Mouse (Mus musculus): ENCODE data around the gene Lmnb2. TPM values are rescaled to one million over a fixed set of nuclear protein-coding genes. Genes with fewer than 3 reads are reported as not detected.

Lmnb2 gene
- polyA plus RNA-seq, 1 experiment = 23.6 TPM

DNA sequence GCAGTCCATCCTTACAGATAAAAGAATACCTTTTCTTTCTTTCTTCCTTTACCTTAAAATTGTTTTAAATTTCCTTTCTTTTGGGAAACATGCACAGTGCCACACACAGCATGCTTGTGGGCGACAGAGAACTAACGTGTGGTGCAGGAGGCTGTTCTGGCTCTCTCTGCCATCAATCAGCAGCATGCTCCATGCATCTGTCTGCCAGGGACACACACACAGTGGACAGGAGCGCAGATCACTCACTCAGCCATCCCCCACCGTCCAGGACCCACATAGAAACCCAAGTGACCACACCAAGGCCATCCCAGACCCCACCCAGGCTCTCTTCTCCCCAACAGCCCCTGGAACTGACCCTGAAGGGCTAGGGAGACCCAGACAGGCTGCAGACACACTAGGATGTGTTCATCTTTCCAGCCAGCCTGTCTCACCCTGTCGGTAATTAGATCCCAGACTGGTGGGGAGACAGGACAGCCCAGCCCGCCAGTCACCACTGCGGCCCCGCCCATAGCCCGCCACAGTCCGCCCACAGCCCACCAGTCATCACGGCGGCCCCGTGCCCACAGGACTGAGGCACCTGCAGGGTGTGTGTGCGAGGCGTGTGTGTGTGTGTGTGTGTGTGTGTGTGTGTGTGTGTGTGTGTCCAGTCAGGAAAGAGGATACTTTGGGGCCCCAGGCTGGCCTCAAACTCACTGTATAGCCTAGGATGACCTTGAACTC, 20.9 kb upstream of the Lmnb2 start:
- Histone ChIP-seq H3K4me3 (ENCODE audit: insufficient read depth, low read length) (peak overlapping the region; percentile 29; the same call in 1 of the 2 replicates), H3K4me1 (ENCODE audit: control insufficient read depth, insufficient read depth, low read length) (peaks cover 7% of the 10 kb centered on the region), H3K27ac (ENCODE audit: insufficient read depth, low read length) (no peak overlapping the region)
- no peak for TF ChIP-seq POLR2A (IDR thresholded peaks at IDR 0.05; ENCODE audit: extremely low read depth, insufficient read depth, low read length)
- no peak for TF ChIP-seq CTCF (IDR thresholded peaks at IDR 0.05; ENCODE audit: extremely low read depth, insufficient read depth, low read length)

DNA sequence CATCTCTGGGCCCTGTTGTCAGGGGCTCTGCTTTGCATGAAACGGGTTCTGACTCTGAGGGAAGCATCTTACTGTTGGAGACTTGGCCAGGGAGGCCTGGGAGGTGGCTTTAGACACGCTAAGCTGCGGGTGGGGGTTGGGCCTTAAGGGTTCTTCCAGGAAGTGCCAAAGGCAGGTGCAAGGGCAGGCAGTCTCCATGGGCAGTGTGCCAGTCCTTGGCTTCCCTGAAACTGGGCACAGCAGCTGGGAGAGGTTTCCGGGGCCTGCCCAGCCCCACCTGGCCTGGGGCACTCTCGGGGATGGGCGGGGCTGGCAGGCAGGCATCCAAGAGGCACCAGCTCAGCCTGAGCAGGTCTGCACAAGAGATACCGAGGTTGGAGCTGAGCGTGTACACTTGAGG, 19.6 kb upstream of the Lmnb2 start:
- H3K4me3 ChIP-seq (ENCODE audit: insufficient read depth, low read length) = no peak overlapping the region
- H3K27ac ChIP-seq (ENCODE audit: insufficient read depth, low read length) = no peak overlapping the region
- TF ChIP-seq CTCF (IDR thresholded peaks at IDR 0.05; ENCODE audit: extremely low read depth, insufficient read depth, low read length) (no peak), POLR2A (IDR thresholded peaks at IDR 0.05; ENCODE audit: extremely low read depth, insufficient read depth, low read length) (no peak)
- H3K4me1 ChIP-seq (ENCODE audit: control insufficient read depth, insufficient read depth, low read length) = peaks cover 11% of the 10 kb centered on the region

GRCm38 (mm10) chr10:80936810-80937164, 18.7 kb upstream of the Lmnb2 start:
- H3K4me1 ChIP-seq (ENCODE audit: control insufficient read depth, insufficient read depth, low read length) = peaks cover 11% of the 10 kb centered on the region
- TF ChIP-seq CTCF (IDR thresholded peaks at IDR 0.05; ENCODE audit: extremely low read depth, insufficient read depth, low read length) (no peak), POLR2A (IDR thresholded peaks at IDR 0.05; ENCODE audit: extremely low read depth, insufficient read depth, low read length) (no peak)
- H3K27ac ChIP-seq (ENCODE audit: insufficient read depth, low read length) = no peak overlapping the region
- no peak overlapping the region for H3K4me3 ChIP-seq (ENCODE audit: insufficient read depth, low read length)

GRCm38 (mm10) chr10:80936135-80936809, 18.2 kb upstream of the Lmnb2 start:
- no peak overlapping the region for H3K27ac ChIP-seq (ENCODE audit: insufficient read depth, low read length)
- H3K4me1 ChIP-seq (ENCODE audit: control insufficient read depth, insufficient read depth, low read length) = peaks cover 11% of the 10 kb centered on the region
- H3K4me3 ChIP-seq (ENCODE audit: insufficient read depth, low read length) = no peak overlapping the region
- TF ChIP-seq CTCF (IDR thresholded peaks at IDR 0.05; ENCODE audit: extremely low read depth, insufficient read depth, low read length) = no peak
- TF ChIP-seq POLR2A (IDR thresholded peaks at IDR 0.05; ENCODE audit: extremely low read depth, insufficient read depth, low read length) = no peak

- H3K4me1 ChIP-seq (ENCODE audit: control insufficient read depth, insufficient read depth, low read length) = peaks cover 11% of the 10 kb centered on the region
- no peak overlapping the region for H3K4me3 ChIP-seq (ENCODE audit: insufficient read depth, low read length)
- no peak for TF ChIP-seq CTCF (IDR thresholded peaks at IDR 0.05; ENCODE audit: extremely low read depth, insufficient read depth, low read length)
- no peak overlapping the region for H3K27ac ChIP-seq (ENCODE audit: insufficient read depth, low read length)
These were observed 17.7 kb upstream of the Lmnb2 start for GRCm38 (mm10) chr10:80935698-80936097.

DNA sequence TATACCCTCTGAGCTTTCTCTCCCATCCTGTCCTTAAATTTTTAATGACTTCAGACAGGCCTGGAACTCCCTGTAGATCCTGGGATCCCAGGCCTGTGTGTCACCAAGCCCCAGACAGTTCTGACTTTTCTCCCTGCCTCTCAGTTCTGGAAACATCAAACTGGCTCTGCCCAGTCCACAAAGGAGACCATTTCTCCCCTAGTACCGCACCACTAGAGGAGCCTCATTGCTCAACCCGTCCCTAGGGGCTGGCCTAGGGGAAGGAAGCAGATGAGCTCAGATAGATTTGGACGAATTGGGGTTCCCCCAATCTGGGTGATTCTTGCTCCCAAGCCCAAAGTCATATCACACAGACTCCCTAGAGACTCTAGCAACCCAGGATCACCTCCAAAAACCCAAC, 17.2 kb upstream of the Lmnb2 start:
- peaks cover 9% of the 10 kb centered on the region for H3K4me1 ChIP-seq (ENCODE audit: control insufficient read depth, insufficient read depth, low read length)
- H3K4me3 ChIP-seq (ENCODE audit: insufficient read depth, low read length) = no peak overlapping the region
- no peak for TF ChIP-seq POLR2A (IDR thresholded peaks at IDR 0.05; ENCODE audit: extremely low read depth, insufficient read depth, low read length)
- TF ChIP-seq CTCF (IDR thresholded peaks at IDR 0.05; ENCODE audit: extremely low read depth, insufficient read depth, low read length) = no peak
- H3K27ac ChIP-seq (ENCODE audit: insufficient read depth, low read length) = no peak overlapping the region

DNA sequence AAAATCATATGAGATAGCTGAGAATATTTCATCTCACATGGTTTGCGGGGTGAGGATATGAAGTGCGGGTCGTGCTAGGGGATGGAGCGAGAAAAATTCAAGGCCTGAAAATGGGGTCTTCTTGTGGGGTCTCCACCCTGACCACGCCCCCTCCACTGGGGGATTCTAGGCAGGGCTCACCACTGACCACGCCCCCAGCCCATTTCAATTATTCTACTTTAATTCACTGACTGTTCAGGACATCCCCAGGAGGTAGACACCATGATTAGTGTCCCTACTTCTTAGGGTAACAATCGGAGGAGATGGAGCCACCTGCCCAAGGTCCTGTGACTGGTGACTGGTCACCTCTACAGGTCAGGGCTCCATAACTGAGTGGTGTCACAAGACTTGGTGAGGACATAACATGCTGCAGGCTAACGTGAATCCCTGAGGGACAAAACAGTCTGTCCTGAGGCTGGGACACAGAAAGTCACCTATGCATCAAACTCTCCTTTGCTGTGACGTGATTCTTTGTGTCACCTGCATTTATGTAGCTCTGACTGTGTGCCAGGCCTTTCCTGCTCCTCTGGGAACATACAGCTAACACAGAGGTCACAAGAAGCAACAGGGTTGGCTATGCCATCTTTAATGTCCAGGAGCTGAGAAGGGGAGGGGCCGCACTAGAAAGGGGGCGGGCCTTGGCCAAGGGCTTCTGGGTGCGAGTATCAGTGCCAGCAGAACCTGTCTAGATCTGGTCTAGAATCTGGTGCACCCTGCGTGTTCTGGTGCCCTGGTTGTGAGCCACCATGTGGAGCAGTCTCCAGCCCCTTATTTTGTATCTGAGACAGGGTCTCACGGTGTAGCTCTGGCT, 16.3 kb upstream of the Lmnb2 start:
- H3K4me3 ChIP-seq (ENCODE audit: insufficient read depth, low read length) = no peak overlapping the region
- H3K4me1 ChIP-seq (ENCODE audit: control insufficient read depth, insufficient read depth, low read length) = peaks cover 5% of the 10 kb centered on the region; the same call in 1 of the 2 replicates
- no peak overlapping the region for H3K27ac ChIP-seq (ENCODE audit: insufficient read depth, low read length)
- no peak for TF ChIP-seq POLR2A (IDR thresholded peaks at IDR 0.05; ENCODE audit: extremely low read depth, insufficient read depth, low read length)
- TF ChIP-seq CTCF (IDR thresholded peaks at IDR 0.05; ENCODE audit: extremely low read depth, insufficient read depth, low read length) = no peak

DNA sequence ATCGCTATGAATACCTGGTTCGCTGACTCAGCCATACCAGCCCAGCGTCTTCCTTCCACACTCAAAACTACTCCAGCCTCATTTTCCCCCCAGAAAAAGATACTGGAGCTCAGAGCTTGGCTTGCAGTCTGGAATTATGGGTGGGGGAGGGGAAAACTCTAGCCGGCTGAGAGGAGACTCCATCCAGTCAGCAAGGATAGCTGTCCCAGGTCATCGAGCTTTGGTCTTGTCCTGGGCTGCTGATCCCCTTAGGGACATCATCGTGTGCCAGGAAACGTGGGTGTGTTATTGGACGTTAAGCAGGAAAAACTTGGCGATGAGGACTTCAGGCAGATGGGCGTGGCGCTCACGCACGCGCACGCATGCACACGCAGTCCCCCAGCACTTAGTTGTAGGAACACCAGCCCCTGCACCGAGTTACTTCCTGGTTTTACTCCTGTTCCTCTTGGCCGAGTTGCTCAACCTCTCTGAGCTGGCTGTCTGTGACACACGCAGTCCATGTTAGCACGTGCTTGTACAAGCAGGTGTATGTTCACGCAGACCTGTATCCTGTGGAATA, 15.5 kb upstream of the Lmnb2 start:
- Histone ChIP-seq H3K27ac (ENCODE audit: insufficient read depth, low read length) (no peak overlapping the region), H3K4me3 (ENCODE audit: insufficient read depth, low read length) (no peak overlapping the region), H3K4me1 (ENCODE audit: control insufficient read depth, insufficient read depth, low read length) (peaks cover 4% of the 10 kb centered on the region; the same call in 1 of the 2 replicates)
- TF ChIP-seq POLR2A (IDR thresholded peaks at IDR 0.05; ENCODE audit: extremely low read depth, insufficient read depth, low read length) (no peak), CTCF (IDR thresholded peaks at IDR 0.05; ENCODE audit: extremely low read depth, insufficient read depth, low read length) (no peak)

- Histone ChIP-seq H3K4me3 (ENCODE audit: insufficient read depth, low read length) (no peak overlapping the region), H3K4me1 (ENCODE audit: control insufficient read depth, insufficient read depth, low read length) (peaks cover 4% of the 10 kb centered on the region; the same call in 1 of the 2 replicates)
These were observed 14.8 kb upstream of the Lmnb2 start for GRCm38 (mm10) chr10:80932700-80933420.

More at GRCm38 (mm10) chr10:80932700-80933420, 14.8 kb upstream of the Lmnb2 start:
- no peak overlapping the region for H3K27ac ChIP-seq (ENCODE audit: insufficient read depth, low read length)
- TF ChIP-seq CTCF (IDR thresholded peaks at IDR 0.05; ENCODE audit: extremely low read depth, insufficient read depth, low read length) (no peak), POLR2A (IDR thresholded peaks at IDR 0.05; ENCODE audit: extremely low read depth, insufficient read depth, low read length) (no peak)
